In genomic region chr1:36471181-36472105, GRCm38 (mm10) we compare ENCODE assay signal across 8 mouse cellular contexts. TPM values are rescaled to one million over a fixed set of nuclear protein-coding genes. Genes with fewer than 3 reads are reported as not detected.
DNase-seq lines count a peak whose midpoint lies in the region; ATAC-seq and TF ChIP-seq lines count a peak whose summit lies in the region.

Gene Cnnm4, plus strand, starts transcription at chr1:36471620.

- peak; percentile 71 for TF ChIP-seq POLR2A in CH12.LX (IDR thresholded peaks at IDR 0.05; ENCODE audit: low read depth, low read length)

- in situ Hi-C loops in CH12.LX (cut with MboI; ENCODE audit: low pct_ligation_motif_present, low pct_unique_long_range_greater_than_20kb, low sequenced_read_pairs) = loop anchor here (10.0 kb wide), 2 partner anchors 107 to 147 kb away; partner anchors contain the start of gene Kansl3

- H3K4me1 ChIP-seq in CH12.LX (ENCODE audit: control insufficient read depth in 1 of 2, insufficient read depth in 2 of 2) = peaks cover 36 to 70% of the 10 kb centered on the region in 2 experiments
- peaks cover 51% of the 10 kb centered on the region for H3K4me1 ChIP-seq in forebrain, embryonic 12.5 days
- peaks cover 39% of the 10 kb centered on the region for H3K4me1 ChIP-seq in heart, postnatal 0 days (ENCODE audit: control insufficient read depth, insufficient read depth)
- H3K4me1 ChIP-seq in liver, embryonic 15.5 days (replicated peaks) = peaks cover 64% of the 10 kb centered on the region
- peaks cover 26% of the 10 kb centered on the region for H3K4me1 ChIP-seq in neural tube, embryonic 11.5 days (ENCODE audit: control insufficient read depth, insufficient read depth, low read length)
- H3K4me1 ChIP-seq in stomach, embryonic 16.5 days (ENCODE audit: control insufficient read depth, insufficient read depth, low read length) = peaks cover 43% of the 10 kb centered on the region

- H3K79me2 ChIP-seq in CH12.LX (replicated peaks; ENCODE audit: control insufficient read depth, extremely low read depth, insufficient read depth, poor library complexity, severe bottlenecking) = no peaks in the 10 kb centered on the region

- 1% methylated on average over 70 of the region's 98 CpGs for WGBS in forebrain, embryonic 12.5 days
- under 1% methylated on average over 69 of the region's 98 CpGs for WGBS in heart, postnatal 0 days
- under 1% methylated on average over 91 of the region's 98 CpGs for WGBS in liver, embryonic 15.5 days (ENCODE audit: insufficient replicate concordance)
- WGBS in neural tube, embryonic 11.5 days = under 1% methylated on average over 57 of the region's 98 CpGs
- WGBS in stomach, embryonic 16.5 days = 0% methylated on average over 77 of the region's 98 CpGs

- dilution Hi-C loops in CH12.LX (cut with MboI; ENCODE audit: extremely low pct_ligation_motif_present, extremely low pct_unique_long_range_greater_than_20kb, low sequenced_read_pairs) = no loop called here

- H3K36me3 ChIP-seq in CH12.LX (replicated peaks in 1 of 2; ENCODE audit: control insufficient read depth in 1 of 2, insufficient read depth in 1 of 2, low read length in 1 of 2) = no peaks in the 10 kb centered on the region
- H3K36me3 ChIP-seq in forebrain, embryonic 12.5 days (replicated peaks) = no peaks in the 10 kb centered on the region
- no peaks in the 10 kb centered on the region for H3K36me3 ChIP-seq in heart, postnatal 0 days (replicated peaks; ENCODE audit: control insufficient read depth, insufficient read depth, low read length)
- no peaks in the 10 kb centered on the region for H3K36me3 ChIP-seq in liver, embryonic 15.5 days (replicated peaks)
- H3K36me3 ChIP-seq in neural tube, embryonic 11.5 days (ENCODE audit: control insufficient read depth, insufficient read depth, low read length) = no peaks in the 10 kb centered on the region
- no peaks in the 10 kb centered on the region for H3K36me3 ChIP-seq in stomach, embryonic 16.5 days (ENCODE audit: control insufficient read depth, insufficient read depth, low read length)

- H3K4me2 ChIP-seq in CH12.LX (ENCODE audit: insufficient read depth, low read depth, poor library complexity, severe bottlenecking) = peak within 1 kb of the TSS; percentile 67
- peak within 1 kb of the TSS; percentile 66 for H3K4me2 ChIP-seq in forebrain, embryonic 12.5 days
- peak within 1 kb of the TSS; percentile 89 for H3K4me2 ChIP-seq in heart, postnatal 0 days (ENCODE audit: low read depth, low read length)
- peak within 1 kb of the TSS; percentile 99 for H3K4me2 ChIP-seq in liver, embryonic 15.5 days
- H3K4me2 ChIP-seq in neural tube, embryonic 11.5 days (ENCODE audit: low read depth) = peak within 1 kb of the TSS; percentile 64
- peak within 1 kb of the TSS; percentile 83 for H3K4me2 ChIP-seq in stomach, embryonic 16.5 days (ENCODE audit: low read depth, low read length)

- peak within 1 kb of the TSS; percentile 84 for H3K9ac ChIP-seq in CH12.LX (ENCODE audit: insufficient read depth, low read depth)
- H3K9ac ChIP-seq in forebrain, embryonic 12.5 days = peak within 1 kb of the TSS; percentile 65
- peak within 1 kb of the TSS; percentile 73 for H3K9ac ChIP-seq in heart, postnatal 0 days (replicated peaks; ENCODE audit: low read depth, low read length)
- H3K9ac ChIP-seq in liver, embryonic 15.5 days = peak within 1 kb of the TSS; percentile 78
- peak within 1 kb of the TSS; percentile 58 for H3K9ac ChIP-seq in neural tube, embryonic 11.5 days (ENCODE audit: low read length)
- H3K9ac ChIP-seq in stomach, embryonic 16.5 days (ENCODE audit: low read length) = peak within 1 kb of the TSS; percentile 80

- no peak for TF ChIP-seq EP300 in CH12.LX (IDR thresholded peaks at IDR 0.05; ENCODE audit: low read length)
- 0 out of 2 replicates have a peak, but pooled peaks have one; percentile 31 for TF ChIP-seq EP300 in heart, postnatal 0 days (IDR thresholded peaks at IDR 0.05; ENCODE audit: low read depth)

- TF ChIP-seq CTCF in CH12.LX (conservative IDR thresholded peaks at IDR 0.05 in 1 of 2, IDR thresholded peaks at IDR 0.05 in 1 of 2; ENCODE audit: low read depth in 2 of 2, low read length in 2 of 2) = peak in 1 of 2 experiments; percentile 54; a peak in 2 of 4 replicates
- TF ChIP-seq CTCF in heart, postnatal 0 days (IDR thresholded peaks at IDR 0.05; ENCODE audit: low read depth) = peak; percentile 36

- H3K27ac ChIP-seq in CH12.LX (ENCODE audit: insufficient read depth, low read depth) = 0 out of 2 replicates have a peak within 1 kb of the TSS, but pooled peaks have one; percentile 14
- H3K27ac ChIP-seq in forebrain, embryonic 12.5 days = peak within 1 kb of the TSS; percentile 73
- peak within 1 kb of the TSS; percentile 81 for H3K27ac ChIP-seq in heart, postnatal 0 days (ENCODE audit: low read depth)
- H3K27ac ChIP-seq in liver, embryonic 15.5 days (replicated peaks) = peak within 1 kb of the TSS; percentile 86
- H3K27ac ChIP-seq in neural tube, embryonic 11.5 days (ENCODE audit: low read depth, low read length) = peak within 1 kb of the TSS; percentile 31; the same call in 1 of the 2 replicates
- H3K27ac ChIP-seq in stomach, embryonic 16.5 days (ENCODE audit: low read length) = peak within 1 kb of the TSS; percentile 88

- no peaks in the 10 kb centered on the region for H3K27me3 ChIP-seq in CH12.LX (replicated peaks)
- 0 out of 2 replicates have a peak, but pooled peaks cover 3% of the 10 kb centered on the region for H3K27me3 ChIP-seq in forebrain, embryonic 12.5 days
- no peaks in the 10 kb centered on the region for H3K27me3 ChIP-seq in heart, postnatal 0 days (ENCODE audit: control insufficient read depth, insufficient read depth, low read length)
- H3K27me3 ChIP-seq in liver, embryonic 15.5 days = peaks cover 24% of the 10 kb centered on the region
- H3K27me3 ChIP-seq in neural tube, embryonic 11.5 days (ENCODE audit: control insufficient read depth, insufficient read depth, low read length) = no peaks in the 10 kb centered on the region
- no peaks in the 10 kb centered on the region for H3K27me3 ChIP-seq in stomach, embryonic 16.5 days (ENCODE audit: control insufficient read depth, insufficient read depth, low read length)

- TF ChIP-seq RAD21 in CH12.LX (IDR thresholded peaks at IDR 0.05; ENCODE audit: low read depth, low read length) = peak; percentile 16

- peak; percentile 92 for ATAC-seq in forebrain, embryonic 12.5 days (ENCODE audit: low FRiP score)
- peak; percentile 94 for ATAC-seq in heart, postnatal 0 days (ENCODE audit: insufficient read depth, low read depth)
- peak; percentile 93 for ATAC-seq in liver, embryonic 15.5 days (ENCODE audit: insufficient read depth)
- peak; percentile 88 for ATAC-seq in neural tube, embryonic 11.5 days (ENCODE audit: insufficient read depth, low FRiP score, low TSS enrichment)
- ATAC-seq in stomach, embryonic 16.5 days (ENCODE audit: insufficient read depth, low FRiP score) = peak; percentile 93

- H3K4me3 ChIP-seq in CH12.LX (replicated peaks in 1 of 3; ENCODE audit: low read depth in 2 of 3, low read length in 2 of 3, poor library complexity in 1 of 3) = peak within 1 kb of the TSS; percentile 68 to 79 (median 75)
- H3K4me3 ChIP-seq in forebrain, embryonic 12.5 days (replicated peaks) = peak within 1 kb of the TSS; percentile 66
- H3K4me3 ChIP-seq in heart, postnatal 0 days (ENCODE audit: low read depth, low read length) = peak within 1 kb of the TSS; percentile 71
- peak within 1 kb of the TSS; percentile 75 for H3K4me3 ChIP-seq in liver, embryonic 15.5 days (replicated peaks)
- peak within 1 kb of the TSS; percentile 51 for H3K4me3 ChIP-seq in neural tube, embryonic 11.5 days (ENCODE audit: low read depth, low read length)
- H3K4me3 ChIP-seq in stomach, embryonic 16.5 days (replicated peaks; ENCODE audit: low read length) = peak within 1 kb of the TSS; percentile 69

- H3K9me3 ChIP-seq in CH12.LX (replicated peaks; ENCODE audit: low read length) = no peaks in the 10 kb centered on the region
- H3K9me3 ChIP-seq in forebrain, embryonic 12.5 days = no peaks in the 10 kb centered on the region
- H3K9me3 ChIP-seq in heart, postnatal 0 days (replicated peaks; ENCODE audit: control insufficient read depth, low read length) = no peaks in the 10 kb centered on the region
- no peaks in the 10 kb centered on the region for H3K9me3 ChIP-seq in liver, embryonic 15.5 days (replicated peaks)
- H3K9me3 ChIP-seq in neural tube, embryonic 11.5 days (ENCODE audit: control insufficient read depth, low read length) = no peaks in the 10 kb centered on the region
- H3K9me3 ChIP-seq in stomach, embryonic 16.5 days (replicated peaks; ENCODE audit: control insufficient read depth, low read length) = no peaks in the 10 kb centered on the region

- peak; percentile 72 for DNase-seq in CH12.LX (ENCODE audit: extremely low read depth)
- peak; percentile 84 for DNase-seq in c-Kit-positive CD71-positive TER-119-positive erythroid progenitor cells, embryonic 14.5 days (ENCODE audit: low spot score)
- DNase-seq in heart, postnatal 0 days (ENCODE audit: low spot score) = peak; percentile 81
- DNase-seq in kidney, postnatal 4 days = peak; percentile 90 to 94
- peak; percentile 90 for DNase-seq in neural tube, embryonic 11.5 days (ENCODE audit: low spot score)

TF ChIP-seq in CH12.LX, 34 proteins besides CTCF, POLR2A, EP300 and RAD21 (continues in another document):
- TF ChIP-seq MYC (IDR thresholded peaks at IDR 0.05; ENCODE audit: low read depth, low read length) (no peak), USF1 (IDR thresholded peaks at IDR 0.05; ENCODE audit: low read depth, low read length) (no peak), NELFE (IDR thresholded peaks at IDR 0.05; ENCODE audit: low read depth, low read length) (peak; percentile 47), MAFK (IDR thresholded peaks at IDR 0.05; ENCODE audit: insufficient replicate concordance, low read length) (no peak), JUND (conservative IDR thresholded peaks at IDR 0.05; ENCODE audit: low read depth, low read length) (no peak), KAT2A (IDR thresholded peaks at IDR 0.05; ENCODE audit: insufficient replicate concordance, low read length) (0 out of 2 replicates have a peak, but pooled peaks have one; percentile 4), GABPA (IDR thresholded peaks at IDR 0.05; ENCODE audit: insufficient replicate concordance, low read depth, low read length) (no peak), E2F4 (IDR thresholded peaks at IDR 0.05; ENCODE audit: insufficient replicate concordance, low read depth, low read length) (no peak), BHLHE40 (IDR thresholded peaks at IDR 0.05; ENCODE audit: low read depth, low read length) (no peak)

RNA-seq across cellular contexts. Expression of gene Cnnm4, which starts in this region (rescaled TPM):
- total RNA-seq in CH12.LX (2012; rRNA removed) (4.6 and 5.0 TPM in 2 replicates), CH12.LX (2014; rRNA removed) (3.0 and 3.2 TPM in 2 replicates)
- 3.0 and 3.5 TPM in 2 replicates for polyA plus RNA-seq in CH12.LX (2012; ENCODE audit: insufficient read length, low read depth)
- polyA plus RNA-seq in forebrain, embryonic 12.5 days (2016; fragmentation: Nextera tagmentation; extraction: Ambion mirVana) = 9.9 and 11.3 TPM in 2 replicates
- total RNA-seq in heart, postnatal 0 days (2014; rRNA removed; ENCODE audit: low replicate concordance) = 5.2 and 7.4 TPM in 2 replicates
- 3.6 and 4.2 TPM in 2 replicates for polyA plus RNA-seq in heart, postnatal 0 days (2015; fragmentation: Nextera tagmentation; extraction: Ambion mirVana)
- polyA plus RNA-seq in liver, embryonic 15.5 days (2015; fragmentation: Nextera tagmentation; extraction: Ambion mirVana) = 2.7 and 2.9 TPM in 2 replicates
- polyA plus RNA-seq in neural tube, embryonic 11.5 days (2014; fragmentation: Nextera tagmentation; extraction: Ambion mirVana) = 12.4 and 14.0 TPM in 2 replicates
- polyA plus RNA-seq in stomach, embryonic 16.5 days (2015; fragmentation: Nextera tagmentation; extraction: Ambion mirVana) = 16.7 and 18.5 TPM in 2 replicates

Comparison
In these comparisons a context has a peak if more than half of its experiments do, and no peak if none do; other contexts are left out.
1. Peak in every context shown above with its lines: DNase-seq, ATAC-seq, H3K4me3 ChIP-seq and H3K27ac ChIP-seq.
2. H3K27ac ChIP-seq: peak in every context shown above with its lines; median percentile 88 in stomach, embryonic 16.5 days; 86 in liver, embryonic 15.5 days; 81 in heart, postnatal 0 days; 73 in forebrain, embryonic 12.5 days; 31 in neural tube, embryonic 11.5 days; 14 in CH12.LX.